Mouse (Mus musculus) right cerebral cortex, adult 2 months (tissue): ENCODE measurements around the gene Apod.
"Not testable (repeated sequence)": the region's sequence is repeated elsewhere in the genome, so short reads cannot be mapped to it uniquely, and the experiment has no call there.

Source experiments
- DNase-seq, 2 experiments: peaks; one replicate each; pipeline ENCODE4 v3.0.0; 2021 to 2022; ENCODE audit warnings: low spot score in 2 of 2

Apod gene

GRCm38 (mm10) chr16:31314497-31315233, at the start of gene Apod:
Apod (minus strand) TSS chr16:31314808.
- no peak for DNase-seq

- no peak for DNase-seq
Observed at GRCm38 (mm10) chr16:31363685-31364436, 49.3 kb upstream of the Apod start.

GRCm38 (mm10) chr16:31359542-31359941, 44.9 kb upstream of the Apod start:
- no peak for DNase-seq

- no peak for DNase-seq
Observed at GRCm38 (mm10) chr16:31358991-31359390, 44.4 kb upstream of the Apod start.

- no peak for DNase-seq
Observed at GRCm38 (mm10) chr16:31358576-31358975, 44.0 kb upstream of the Apod start.

GRCm38 (mm10) chr16:31355882-31356281, 41.3 kb upstream of the Apod start:
- DNase-seq: no peak

- DNase-seq: peak; percentile 72 to 75
Observed at GRCm38 (mm10) chr16:31354341-31355329, 40.0 kb upstream of the Apod start.

GRCm38 (mm10) chr16:31352996-31353395, 38.4 kb upstream of the Apod start:
- peak; percentile 27 to 31 for DNase-seq

- DNase-seq: peak; percentile 77 to 81
Observed at GRCm38 (mm10) chr16:31347581-31347980, 33.0 kb upstream of the Apod start.

GRCm38 (mm10) chr16:31342966-31343365, 28.4 kb upstream of the Apod start:
- no peak for DNase-seq

- no peak for DNase-seq
Observed at GRCm38 (mm10) chr16:31342556-31342955, 27.9 kb upstream of the Apod start.

- DNase-seq: no peak
Observed at GRCm38 (mm10) chr16:31339332-31339731, 24.7 kb upstream of the Apod start.

GRCm38 (mm10) chr16:31337956-31338355, 23.3 kb upstream of the Apod start:
- DNase-seq: no peak

- no peak for DNase-seq
Observed at GRCm38 (mm10) chr16:31334796-31335195, 20.2 kb upstream of the Apod start.

- DNase-seq: no peak
Observed at GRCm38 (mm10) chr16:31332586-31332985, 18.0 kb upstream of the Apod start.

- not testable (repeated sequence) for DNase-seq
Observed at GRCm38 (mm10) chr16:31330970-31331369, 16.4 kb upstream of the Apod start.

- DNase-seq: no peak
Observed at GRCm38 (mm10) chr16:31329668-31330067, 15.1 kb upstream of the Apod start.

- DNase-seq: no peak
Observed at GRCm38 (mm10) chr16:31327891-31328290, 13.3 kb upstream of the Apod start.

- no peak for DNase-seq
Observed at GRCm38 (mm10) chr16:31327430-31327829, 12.8 kb upstream of the Apod start.

GRCm38 (mm10) chr16:31326679-31327078, 12.1 kb upstream of the Apod start:
- DNase-seq: no peak

GRCm38 (mm10) chr16:31325966-31326365, 11.4 kb upstream of the Apod start:
- no peak for DNase-seq

- DNase-seq: no peak
Observed at GRCm38 (mm10) chr16:31325120-31325519, 10.5 kb upstream of the Apod start.
